Mouse (Mus musculus) 3134 (cell line): ENCODE results near the gene Hspe1.

ENCODE experiments used
- DNase-seq: peaks from one replicate; pipeline ENCODE4 v3.0.0-alpha.2; 2011; ENCODE audit warnings: low spot score; ENCODE audit not compliant: insufficient read length; ENCODE audit errors: extremely low read depth

The Hspe1 gene

GRCm38 (mm10) chr1:55132308-55132707, 44.4 kb downstream of the Hspe1 start:
- no peak for DNase-seq

DNA sequence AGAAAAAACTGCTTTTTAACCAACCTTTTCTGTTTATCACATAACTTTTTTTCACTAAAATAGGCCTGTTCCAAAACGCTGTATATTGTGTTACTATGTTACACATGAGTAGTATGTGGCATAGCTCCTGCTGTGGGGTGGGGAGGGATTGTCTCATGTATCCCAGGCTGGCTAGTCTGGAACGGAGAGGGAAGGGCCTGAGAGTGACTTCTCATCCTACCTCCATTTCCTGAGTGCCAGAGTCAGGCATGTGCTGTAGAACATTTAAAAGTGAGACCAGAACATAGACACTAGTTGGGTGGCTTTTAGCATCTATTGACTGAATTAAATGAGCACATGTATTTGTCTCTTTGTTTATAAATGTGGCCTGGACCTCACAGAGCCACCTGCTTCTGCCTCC, 45.2 kb downstream of the Hspe1 start:
- DNase-seq, result no peak

- no peak for DNase-seq
These were observed 46.4 kb downstream of the Hspe1 start for GRCm38 (mm10) chr1:55134301-55134700.

- DNase-seq, result no peak
These were observed 47.9 kb downstream of the Hspe1 start for GRCm38 (mm10) chr1:55135846-55136245.
